Mouse (Mus musculus) lung, postnatal 14 days (tissue): ENCODE results near the gene Bbx.

Experiments
- DNase-seq: peaks from one replicate; pipeline ENCODE4 v3.0.0; 2021

Gene Bbx

DNA sequence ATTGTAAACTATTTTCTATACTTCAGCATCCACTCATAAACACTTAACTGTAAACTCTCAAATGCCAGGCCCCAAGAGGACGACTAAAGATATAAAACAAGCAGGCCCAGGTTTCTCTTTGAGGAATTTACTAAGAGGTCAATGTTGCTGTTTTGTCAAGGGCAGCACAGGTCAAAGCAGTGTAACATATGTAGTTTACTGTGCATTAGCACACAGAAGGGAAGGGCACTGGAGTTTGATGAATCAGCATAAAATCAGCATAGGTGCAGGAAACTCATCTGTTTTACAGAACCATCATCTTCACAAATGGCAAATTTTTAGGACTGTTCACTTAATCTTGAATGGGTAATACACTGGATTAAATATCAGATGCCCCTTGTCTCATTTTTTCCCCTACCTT, 205.9 kb downstream of the Bbx start:
- no peak for DNase-seq

DNA sequence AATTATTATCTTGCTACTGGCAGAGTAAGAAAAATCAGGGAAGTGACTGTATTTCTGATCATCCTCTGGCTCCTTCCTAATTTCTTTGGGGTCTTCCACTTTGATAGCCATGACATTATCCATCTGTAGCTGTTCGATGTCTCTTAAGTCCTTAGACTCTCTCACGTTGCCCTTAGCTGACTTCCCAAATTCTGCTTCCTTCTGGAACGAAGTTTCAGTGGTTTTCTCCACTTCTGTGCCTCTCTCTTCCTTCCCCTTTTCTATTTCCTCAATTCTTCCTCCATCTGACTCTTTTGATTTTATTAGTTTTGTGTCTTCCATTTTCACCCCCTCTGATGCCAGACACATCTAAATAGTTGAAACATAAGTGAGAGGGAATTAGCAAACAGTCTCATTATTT, 207.2 kb downstream of the Bbx start:
- no peak for DNase-seq

DNA sequence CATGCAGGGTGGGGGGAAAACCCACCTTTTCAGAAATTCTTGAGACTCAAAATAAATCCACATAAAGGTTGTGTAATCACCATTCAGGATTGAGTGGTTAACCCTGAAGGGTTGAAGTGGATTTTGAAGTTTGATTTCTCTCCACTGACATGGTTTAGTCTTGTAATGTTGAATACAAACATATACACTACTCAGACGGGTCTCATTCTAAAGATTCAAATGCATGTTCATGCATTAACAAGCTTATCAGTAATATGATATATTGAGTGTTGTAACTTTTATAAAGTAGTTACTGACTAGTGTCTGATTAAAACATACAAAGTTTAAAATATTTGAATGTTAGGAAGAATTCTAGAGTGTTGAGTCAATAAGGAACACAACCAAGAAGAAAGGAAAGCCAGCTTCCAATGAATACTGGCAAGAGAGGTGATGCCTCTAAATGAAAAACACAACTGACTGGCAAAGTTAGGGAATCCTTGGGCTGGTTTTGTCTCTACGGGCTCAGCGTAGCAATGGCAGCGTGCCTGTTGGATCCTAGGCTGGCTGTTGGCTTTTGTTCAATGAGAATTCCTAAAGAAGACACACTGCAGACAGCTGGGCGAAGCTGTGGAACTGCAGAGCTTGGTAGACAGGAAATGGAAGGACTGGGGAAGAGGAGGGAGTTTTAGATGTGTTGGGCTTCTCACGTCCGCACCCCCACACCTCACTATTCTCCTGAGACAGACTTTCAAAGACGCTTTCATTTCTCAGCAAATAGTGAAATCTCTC, 211.3 kb downstream of the Bbx start:
- DNase-seq: peak; percentile 53

DNA sequence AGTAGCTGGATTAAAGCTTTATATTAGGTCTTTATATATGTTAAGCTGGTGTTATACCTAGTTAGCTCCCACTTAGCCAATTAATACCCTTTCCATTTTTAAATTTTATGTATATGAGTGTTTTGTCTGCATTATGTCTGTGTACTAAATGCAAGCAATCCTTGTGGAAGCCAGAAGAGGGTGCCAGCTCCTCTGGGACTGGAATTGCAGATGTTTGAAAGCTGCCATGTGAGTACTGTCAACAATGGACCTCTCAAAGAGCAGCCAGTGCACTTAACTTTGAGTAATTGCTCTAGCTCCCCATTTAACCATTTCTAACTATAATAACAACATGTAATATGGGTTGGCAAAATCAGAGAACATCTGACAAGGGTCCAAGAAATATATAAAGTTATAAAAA, 215.1 kb downstream of the Bbx start:
- DNase-seq: no peak

DNA sequence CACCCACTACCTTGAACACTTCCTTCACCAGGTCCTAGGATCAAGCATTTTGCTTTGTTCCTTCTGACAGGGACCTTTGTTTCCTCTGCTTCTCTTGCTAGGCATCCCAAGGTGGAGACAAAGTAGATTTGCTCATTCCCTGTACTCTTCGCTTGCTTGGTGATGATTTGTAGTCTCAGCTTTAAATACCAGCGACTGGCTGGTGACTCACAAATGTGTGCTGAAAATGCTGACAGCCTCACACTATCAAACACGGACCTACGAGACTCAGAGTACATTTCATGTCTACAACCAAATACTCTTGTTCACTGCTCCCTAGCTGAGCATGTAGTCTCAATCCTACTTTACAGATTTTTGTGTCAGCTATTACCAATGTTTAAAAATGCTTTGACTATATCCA, 220.5 kb downstream of the Bbx start:
- DNase-seq: no peak

DNA sequence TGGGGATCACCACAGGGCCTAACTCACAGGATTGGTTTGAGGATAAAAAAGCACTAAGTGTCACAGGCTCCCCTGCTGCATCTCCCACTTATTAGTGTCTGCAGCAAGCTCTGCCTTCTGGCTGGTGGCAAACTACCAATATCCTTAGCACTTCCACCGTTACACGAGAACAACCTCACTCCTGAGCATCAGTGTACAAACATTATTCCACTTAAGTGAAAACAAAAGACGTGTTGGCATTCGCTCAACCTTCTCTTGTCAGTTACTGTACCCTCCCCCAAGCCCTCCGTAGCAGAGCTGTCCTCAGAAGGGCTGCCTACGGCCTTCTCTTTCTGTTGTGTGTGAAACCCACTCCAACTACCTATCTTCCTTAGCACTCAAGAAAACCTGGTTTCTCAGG, 221.0 kb downstream of the Bbx start:
- no peak for DNase-seq

DNA sequence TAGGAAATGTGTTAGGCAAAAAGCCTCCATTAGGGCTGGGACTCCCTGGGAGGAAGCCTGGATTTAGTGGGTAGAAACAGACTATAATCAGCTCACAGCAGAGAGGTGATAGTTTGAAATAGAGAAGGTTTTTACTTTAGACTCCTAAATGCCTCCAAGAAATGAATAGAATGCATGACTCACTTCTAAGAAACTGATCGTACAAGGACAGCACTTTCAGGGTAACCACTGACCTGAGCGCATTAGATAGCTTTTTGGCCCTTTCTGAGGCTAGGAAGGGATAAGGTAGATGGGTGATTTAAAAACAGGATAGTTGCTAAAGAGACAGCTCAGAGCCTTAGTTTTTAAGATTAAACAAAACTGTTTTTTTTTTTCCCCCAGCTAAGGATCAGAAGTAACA, 221.4 kb downstream of the Bbx start:
- DNase-seq: no peak

DNA sequence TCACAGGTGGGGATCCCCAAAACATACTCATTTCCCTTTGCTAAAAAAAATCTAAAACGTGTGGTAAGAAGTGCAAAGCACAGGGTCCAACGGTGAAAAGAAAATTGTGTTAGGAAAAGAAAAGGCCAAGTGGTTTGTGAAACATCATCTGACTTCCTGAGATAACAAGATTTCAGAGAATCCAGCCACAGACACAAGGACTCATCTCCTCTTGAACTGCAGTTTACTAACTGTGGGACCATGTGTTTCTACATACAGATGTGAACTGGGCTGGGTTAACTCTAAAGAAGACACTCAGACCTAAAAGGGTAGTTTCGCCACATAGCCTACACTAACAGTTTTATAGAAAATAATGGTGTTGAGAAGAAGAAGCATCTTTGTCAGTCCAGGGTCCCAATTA, 227.2 kb downstream of the Bbx start:
- no peak for DNase-seq

DNA sequence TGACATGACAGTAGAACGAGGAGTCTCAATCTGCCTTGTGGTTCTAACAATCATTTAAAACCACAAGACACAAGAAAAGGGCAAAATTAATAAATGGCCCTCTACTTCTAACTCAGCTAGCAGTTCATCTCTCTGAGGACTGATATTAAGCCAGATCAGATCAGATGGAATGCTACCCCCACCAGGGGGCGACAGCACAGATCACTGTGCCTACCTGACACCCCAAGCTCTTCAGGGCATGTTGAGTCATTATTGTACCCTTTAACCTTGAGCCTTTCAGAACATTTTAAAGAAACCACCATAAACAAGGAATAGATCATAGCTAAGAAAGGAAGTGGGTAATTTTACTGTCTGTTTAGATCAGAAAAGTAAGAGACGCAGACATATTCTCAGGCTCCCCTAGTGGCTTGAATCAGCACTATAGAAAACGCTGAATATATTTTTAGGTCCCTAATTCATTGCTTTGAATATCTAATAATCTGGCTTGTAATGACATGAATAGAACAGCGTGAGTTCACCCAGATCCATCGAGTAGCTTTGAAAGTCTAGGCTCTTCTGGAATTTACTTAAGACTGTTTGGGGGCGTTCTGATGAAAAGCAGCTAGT, 230.5 kb downstream of the Bbx start:
- peak; percentile 53 for DNase-seq

DNA sequence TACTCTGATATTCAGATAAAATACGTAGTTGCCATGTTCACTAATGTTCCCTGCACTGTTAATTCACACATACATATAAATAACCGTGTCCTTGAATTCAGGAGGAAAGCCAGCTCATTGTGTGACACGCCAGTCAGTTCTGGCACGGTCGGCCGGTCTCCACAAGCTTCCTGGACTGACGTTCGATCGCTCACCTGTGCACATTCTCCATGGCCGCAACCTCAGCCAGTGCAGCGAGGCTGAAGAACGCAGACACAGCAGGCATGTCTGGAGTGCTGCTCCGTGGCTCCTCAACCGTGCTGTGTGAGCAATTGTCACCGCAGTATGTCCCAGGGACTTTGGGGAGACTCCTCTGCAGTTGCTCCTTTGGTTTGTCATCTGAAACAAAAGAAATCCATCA, 232.0 kb downstream of the Bbx start:
- DNase-seq: no peak

DNA sequence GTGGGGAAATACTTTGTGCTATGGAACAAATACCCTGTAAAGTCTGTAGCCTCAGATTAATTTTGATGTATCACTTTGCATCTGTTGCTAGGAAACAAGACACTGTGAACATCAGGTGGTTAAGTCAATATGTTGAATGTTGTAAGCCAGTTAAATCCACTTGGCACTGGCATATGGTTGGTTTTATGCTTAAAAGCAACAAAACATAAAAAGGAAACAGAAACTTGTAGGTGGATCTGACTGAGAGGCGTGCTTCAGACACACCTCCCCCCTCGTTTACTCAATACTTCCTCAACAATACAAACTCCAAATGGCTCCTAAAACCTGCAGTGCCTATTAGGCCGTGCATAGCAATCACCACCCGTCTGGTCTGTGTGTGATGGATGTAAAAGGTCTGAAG, 236.1 kb downstream of the Bbx start:
- no peak for DNase-seq

DNA sequence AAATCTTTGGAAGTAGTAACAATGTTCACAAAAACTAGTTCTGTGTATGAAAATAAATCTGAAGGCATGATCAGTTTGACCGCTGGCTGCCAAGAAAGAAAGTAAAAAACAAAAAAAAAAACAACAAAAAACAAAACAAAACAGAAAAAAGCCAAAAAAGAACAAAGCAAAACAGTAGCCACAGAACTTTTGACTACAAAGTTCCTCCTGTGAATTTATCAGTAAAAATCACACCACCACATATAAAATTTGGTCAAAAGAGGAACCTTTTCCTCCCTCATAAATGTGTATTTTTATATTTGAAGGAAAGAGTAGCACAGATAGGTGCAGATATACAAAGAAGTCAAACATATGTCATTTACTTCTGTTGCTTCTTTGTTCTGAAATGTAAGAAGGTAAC, 239.6 kb downstream of the Bbx start:
- no peak for DNase-seq

DNA sequence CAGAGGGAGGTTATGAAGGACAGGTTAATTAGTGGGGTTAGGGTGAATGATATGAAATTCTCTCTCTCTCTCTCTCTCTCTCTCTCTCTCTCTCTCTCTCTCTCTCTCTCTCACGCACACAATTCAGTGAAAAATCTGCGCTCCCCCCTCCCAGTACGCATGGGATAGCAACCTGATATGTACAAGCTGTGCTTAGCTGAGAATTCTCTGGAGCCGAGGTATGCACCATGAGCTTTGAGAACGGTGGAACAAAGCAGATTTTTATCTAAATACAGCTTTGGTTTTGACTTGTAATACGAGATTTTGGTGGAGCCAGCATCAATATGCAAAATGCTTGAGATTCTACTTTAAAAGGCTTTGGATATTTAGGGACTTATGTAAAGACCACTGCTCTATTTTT, 243.1 kb downstream of the Bbx start:
- DNase-seq: no peak

DNA sequence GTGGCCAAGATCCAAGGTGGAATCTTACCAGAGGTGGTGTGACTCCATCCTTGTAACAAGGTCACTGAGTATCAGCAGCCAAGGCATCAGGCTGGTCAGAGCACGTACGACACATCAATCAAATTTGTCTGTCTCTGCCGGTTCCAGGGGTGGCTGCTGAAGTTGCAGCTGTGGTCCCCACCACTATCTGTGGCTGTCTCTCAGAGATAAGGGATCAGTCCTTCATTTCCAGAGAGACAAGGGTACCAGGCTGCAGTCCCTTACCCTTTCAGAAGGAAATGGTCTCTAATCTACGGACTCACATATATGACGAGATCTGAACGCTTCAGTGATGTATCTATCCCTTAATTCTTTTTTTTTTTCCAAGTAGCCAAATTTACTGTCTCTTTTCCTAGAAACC, 245.6 kb downstream of the Bbx start:
- no peak for DNase-seq

DNA sequence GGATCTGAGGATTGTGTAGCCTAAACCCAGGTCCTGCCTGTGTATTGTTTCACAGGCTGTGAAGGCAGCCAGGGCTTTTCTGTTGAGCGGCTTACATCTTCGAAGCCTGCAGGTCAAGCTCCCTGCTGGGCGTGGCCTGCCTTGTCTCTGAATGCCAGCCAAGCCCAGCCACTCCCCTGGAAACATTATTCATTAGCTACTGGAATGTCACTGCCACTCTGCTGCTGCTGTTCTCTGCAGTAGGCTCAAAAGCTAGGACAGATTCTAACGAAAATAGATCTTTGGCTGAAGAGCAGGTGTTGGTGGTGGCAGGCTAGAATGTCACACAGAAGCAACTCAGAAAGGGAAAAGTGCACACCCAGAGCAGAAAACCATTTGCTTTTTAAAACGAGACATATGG, 247.1 kb downstream of the Bbx start:
- DNase-seq: peak; percentile 45

DNA sequence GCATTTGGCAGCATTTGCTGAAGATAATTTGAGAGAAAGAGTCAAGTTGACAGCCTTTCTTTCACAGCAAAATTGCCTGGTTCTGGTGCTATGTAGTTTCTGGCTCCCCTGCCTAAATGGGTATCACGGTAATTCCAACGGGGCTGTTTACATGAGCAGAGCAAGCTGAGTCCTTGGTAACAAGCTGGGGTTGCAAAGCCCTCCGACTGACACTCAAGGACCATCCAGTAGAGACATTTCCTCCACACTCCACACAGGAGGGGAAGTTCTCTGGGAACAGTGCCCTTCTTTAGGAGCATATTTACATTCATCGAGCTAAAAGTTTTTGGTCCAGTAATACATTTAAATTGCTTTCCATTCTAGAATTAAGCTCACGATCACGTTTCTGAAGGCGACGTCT, 249.2 kb downstream of the Bbx start:
- DNase-seq: no peak

DNA sequence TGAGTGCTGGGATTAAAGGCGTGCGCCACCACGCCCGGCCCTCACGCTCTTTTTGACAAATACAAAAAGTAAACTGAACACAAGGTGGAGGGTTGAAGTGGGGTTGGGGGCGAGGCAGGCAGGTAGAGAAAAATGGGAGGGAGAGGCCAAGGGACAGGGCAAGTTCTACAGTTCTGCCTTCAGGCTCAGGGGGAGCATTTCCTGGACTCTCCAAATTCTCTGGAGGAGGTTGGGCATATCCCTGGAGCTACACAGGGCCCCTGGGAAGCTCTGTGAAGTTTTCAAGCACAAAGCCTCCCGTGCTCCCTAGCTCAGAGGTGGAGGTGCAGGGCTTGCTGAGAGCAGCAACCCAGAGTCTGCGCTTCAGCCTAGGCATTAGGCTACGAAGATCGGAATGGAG, 249.6 kb downstream of the Bbx start:
- DNase-seq: no peak

DNA sequence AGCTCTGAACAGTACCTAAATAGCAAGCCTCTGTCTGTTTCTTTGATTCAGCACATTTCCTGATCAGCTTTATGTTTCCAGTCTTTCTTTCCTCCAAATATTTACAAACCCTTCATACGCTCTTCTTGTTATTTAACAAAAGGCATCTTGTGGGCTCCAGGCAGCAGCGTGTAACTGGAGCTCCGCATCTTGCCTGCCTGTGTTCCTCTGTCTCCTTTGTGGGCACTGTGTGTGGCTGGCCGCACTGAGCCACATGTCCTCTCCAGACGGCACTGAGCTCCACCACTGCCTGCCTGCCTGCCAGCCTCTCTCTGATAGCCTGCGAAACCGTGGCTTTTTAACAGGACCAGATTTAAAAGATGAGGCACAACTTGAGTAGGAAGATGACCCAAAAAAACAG, 259.4 kb downstream of the Bbx start:
- DNase-seq: no peak

DNA sequence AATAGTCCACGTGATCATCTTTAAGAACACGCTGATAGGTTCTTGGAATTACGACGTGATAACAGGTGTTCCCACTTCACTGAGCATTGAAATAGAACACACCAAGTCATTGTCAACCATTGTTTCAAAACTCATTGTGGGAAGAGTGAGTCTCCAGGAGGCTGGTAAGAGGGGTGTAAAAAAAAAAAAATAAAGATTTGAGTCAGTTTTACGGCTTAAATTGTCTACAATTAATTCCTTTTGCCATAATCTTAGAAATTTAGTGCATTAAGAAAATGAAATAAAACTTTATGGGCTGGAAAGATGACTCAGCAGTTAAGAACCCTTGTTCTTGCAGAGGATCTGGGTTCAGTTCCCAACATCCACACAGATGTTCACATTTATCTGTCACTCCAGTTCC, 261.4 kb downstream of the Bbx start:
- no peak for DNase-seq

DNA sequence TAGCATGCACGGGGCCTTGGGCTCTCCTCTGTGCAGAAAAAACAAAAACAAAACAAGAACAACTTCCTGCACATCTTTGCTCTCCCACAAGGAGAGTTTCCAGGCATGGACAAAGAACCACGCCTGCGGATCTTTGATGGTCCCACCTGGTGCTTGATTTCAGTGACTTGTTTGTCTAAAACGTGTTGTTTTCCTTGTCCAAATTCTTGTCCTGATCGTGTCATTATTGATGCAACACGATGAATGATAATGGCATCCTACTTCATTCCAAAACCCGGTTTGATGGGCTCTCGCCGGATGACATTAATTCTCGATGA, 264.2 kb downstream of the Bbx start:
- DNase-seq: no peak

DNA sequence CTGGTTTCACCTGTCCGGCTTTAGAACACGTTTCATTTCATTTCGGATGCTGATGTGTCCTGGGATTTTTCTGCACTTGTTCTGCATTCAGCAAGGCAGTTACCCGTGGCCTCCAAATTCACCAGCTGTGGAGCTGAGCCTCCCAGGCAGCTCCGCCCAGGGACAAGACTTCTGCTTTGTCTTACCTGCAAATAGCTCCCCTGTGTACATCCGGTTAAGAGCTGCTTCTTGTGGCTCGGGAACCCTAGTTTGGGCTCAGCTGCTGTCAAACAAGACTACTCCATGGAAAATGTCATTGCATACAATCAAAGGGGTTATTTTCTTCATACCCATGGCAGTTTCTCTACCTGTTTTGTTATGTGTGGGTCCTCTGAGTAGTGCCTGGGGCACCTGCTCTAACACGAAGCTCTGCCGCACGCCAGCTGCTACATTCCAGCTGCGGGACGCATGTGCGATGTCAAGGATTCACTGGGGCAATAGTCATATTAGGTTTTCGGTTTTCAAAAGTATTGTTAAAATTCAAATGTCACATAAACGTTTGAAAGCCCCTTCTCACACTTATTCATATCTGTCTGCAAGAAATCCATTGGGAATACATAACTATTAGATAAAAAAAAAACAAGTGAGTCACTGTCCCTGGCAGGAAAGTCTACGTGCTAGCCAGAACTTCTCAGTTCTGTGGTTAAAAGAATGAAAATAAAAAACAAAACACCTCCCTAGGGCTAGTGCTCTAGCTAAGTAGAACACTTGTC, 264.8 kb downstream of the Bbx start:
- no peak for DNase-seq

DNA sequence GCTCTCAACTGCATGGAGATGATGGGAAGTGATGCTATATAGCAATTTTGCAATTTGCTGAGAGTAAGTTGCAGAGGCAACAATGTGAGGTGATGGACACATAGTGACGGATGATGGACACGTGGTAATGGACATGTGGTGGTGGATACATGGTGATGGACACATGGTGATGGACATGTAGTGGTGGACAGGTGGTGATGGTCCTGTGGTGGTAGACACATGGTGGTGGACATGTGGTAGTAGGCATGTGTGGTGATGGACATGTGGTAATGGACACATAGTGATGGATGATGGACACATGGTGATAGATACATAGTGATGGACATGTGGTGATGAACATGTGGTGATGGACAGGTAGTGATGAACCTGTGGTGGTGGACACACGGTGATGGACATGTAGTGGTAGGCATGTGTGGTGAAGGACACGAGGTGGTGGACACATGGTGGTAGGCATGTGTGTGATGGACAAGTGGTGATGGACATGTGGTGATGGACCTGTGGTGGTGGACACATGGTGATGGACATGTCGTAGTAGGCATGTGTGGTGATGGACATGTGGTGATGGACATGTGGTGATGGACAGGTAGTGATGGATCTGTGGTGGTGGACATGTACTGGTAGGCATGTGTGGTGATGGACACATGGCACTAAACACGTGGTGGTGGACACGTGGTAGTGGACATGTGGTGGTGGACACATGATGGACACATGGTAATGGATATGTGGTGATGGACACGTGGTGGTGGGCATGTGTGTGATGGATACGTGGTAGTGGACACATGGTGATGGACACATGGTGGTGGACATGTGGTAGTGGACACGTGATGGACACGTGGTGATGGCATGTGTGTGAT, 271.5 kb downstream of the Bbx start:
- no peak for DNase-seq

DNA sequence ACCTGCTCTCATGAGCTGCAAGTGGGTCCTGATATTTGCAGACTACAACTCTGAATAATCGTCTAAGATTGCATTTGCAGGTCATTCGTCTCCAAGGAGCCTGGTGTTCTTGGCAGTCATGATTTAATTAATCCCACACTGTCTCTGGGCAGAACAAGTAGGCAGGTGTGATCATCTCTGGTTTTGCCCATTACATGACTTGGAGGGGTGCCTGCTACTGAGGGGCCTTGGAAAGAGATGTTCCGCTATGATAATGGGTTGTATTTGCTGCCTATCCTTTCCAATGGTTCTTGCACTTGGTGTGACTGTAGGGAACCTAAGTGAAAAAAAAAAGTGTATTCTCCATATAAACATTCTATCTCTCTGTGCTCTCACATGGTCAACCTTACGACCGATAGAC, 273.6 kb downstream of the Bbx start:
- no peak for DNase-seq

DNA sequence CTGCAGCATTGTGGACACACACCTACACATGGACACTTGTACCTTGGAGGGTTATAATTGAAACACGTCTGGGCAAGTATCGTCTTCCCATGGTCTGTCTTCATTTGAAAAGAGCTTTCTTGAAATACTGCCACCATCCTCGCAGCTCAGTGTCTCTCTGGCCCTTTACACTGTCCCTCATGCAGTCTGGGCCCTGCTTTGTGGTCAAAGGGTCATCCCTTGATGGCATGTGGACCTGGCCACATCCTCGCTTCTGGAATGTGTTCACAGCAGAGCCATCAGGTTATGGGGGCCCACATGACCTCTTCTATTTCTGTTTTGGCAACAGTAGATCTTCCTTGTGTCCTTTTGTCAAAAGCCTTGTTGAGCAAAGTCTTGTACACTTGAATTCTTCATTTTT, 282.6 kb downstream of the Bbx start:
- DNase-seq: no peak
